Mouse (Mus musculus): ENCODE results near the gene Sumo3. TPM values are rescaled to one million over a fixed set of nuclear protein-coding genes. Genes with fewer than 3 reads are reported as not detected.

The Sumo3 gene
- polyA plus RNA-seq (2017; shearing (Covaris generic)): 113 TPM

DNA sequence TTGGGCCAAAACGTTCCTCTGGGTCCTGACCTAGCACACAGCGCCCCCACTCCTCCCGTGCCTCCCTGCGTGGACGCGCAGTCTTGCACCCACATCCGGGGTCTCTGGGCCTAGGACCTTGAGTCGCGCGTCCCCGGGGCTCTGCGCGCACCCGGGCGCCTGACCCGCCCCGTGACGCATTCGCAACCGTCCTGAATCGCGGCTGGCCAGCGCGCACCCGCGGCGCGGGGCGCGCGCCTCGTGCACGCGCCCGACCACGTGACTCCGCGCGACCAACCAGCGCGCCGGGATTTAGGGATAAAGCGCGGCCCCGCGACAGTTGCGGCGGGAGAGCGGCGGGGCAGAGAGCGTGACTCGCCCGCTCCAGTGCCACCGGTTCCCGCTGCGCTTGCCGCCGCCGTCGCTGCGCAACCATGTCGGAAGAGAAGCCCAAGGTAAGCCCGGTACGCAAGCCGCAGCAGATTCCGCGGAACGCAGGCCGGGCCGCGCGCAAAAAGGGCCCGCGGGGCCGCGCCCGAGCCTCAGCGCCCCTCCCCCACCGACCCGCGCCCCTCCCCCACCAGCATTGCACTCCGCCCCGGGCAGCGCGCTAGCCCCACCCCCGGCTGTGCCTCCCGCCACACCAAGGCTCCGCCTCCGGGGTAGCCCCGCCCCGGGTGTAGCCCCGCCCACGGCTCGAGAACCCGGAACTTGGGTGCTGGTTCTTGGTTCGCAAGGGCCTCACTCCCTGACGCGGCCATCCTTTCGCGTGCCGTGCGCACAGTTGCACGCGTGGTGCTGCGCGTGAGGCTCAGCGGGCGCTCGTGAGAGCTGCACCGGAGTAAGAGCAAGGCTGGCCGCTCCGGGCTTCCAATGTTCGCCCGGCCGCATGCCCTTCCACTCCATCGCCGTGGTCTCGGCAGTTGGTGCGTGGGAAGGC is at the start of gene Sumo3, which contains the start of gene Gm49325:
TSS of gene Sumo3 (plus strand) at position 190 of the 919 bp plus-strand sequence.
TSS of gene Gm49325 (plus strand) at position 290 of the 919 bp plus-strand sequence.

DNA sequence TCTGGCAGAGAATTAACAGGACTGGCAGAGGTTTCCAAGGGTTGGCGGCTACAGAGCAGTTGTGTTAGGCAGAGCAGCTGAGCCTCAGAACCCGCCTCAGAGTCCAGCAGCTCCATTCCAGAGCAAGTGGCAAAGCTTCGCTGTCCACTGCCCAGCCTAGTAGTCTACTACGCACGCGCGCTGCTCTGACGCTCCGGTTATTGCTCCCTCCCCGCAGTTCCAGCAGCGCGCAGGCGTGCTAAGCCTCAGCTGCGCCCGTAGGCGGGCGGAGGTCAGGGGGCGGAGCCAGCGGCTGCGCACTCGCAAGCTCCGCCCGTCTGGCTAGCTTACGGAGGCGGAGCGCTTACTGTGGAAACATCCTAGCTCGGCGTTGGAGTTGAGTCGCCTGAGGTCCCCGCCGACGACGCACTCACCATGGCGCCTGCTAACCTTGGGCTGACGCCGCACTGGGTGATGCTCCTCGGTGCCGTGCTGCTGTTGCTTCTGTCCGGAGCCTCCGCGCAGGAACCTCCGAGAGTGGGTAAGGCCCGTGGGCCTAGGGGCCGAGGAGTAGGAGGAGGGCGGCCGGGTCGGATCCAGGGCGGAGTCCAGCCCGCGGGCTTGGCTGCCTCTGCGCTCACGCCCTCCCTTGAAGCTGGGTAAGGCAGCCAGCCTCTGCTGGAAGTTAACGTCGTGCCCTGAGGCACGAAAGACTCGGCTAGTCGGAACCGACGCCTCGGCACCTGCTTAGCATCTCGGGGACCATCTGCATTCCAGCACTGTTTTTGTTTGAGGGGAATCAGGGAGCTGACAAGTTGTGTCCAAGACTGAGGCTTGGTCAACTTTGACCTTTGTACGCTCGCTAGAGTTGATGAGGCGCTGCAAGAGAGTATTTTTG is 24.3 kb upstream of the Sumo3 start, which contains the start of gene Pttg1ip:
TSS of gene Pttg1ip (plus strand) at position 313 of the 877 bp plus-strand sequence.

DNA sequence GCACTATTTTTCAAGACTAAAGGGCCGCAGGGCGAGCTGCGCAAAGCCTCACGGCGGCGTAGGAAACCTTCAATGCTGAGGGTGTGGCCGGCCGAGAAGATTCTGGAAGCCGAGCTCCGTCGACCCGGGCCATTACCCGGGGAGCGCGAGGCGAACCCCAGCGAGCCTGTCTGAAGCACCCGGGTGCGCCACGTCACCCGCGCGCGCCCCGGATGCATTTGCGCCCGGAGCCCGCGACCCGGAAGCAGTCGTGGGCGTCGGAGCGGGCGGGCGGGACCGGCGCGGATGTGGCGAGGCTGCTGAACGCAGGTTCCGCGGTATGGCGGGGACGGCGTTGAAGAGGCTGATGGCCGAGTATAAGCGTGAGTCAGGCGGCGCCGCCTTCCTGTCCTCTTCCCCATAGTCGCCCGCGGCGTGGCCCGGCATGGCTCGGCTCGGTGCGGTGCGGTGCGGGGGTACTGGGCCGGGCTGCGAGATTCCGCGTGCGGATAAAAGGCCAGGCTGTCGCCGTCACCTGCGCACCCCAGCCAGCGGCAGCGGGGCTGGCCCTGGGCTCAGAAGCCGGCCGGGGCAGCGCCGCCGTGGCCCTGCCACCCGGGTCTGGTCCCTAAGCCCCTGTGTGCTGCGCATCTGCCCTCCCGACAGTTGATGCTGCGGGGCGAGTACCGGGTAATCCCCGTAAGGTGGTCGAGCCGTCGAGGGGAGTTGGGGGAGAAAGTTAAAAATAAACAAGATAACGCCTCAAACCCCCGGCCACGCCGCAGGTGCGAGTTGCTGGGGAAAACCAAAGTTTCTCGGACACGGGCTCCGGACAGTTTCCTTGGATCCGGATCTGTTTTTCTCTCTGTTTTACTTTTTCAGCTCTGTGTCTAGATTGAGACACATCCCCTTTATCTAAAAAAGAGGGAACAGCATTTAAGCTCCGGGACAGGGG is 16.4 kb downstream of the Sumo3 start, which contains the start of gene Ube2g2:
TSS of gene Ube2g2 (plus strand) at position 221 of the 934 bp plus-strand sequence.

Other genes starting within 250 kb of the Sumo3 start
- gene Adarb1, start 187.8 kb upstream of the Sumo3 start, polyA plus RNA-seq (2017; shearing (Covaris generic)): 1.5 TPM
- 32.0 TPM for gene Fam207a, start 90.3 kb upstream of the Sumo3 start, polyA plus RNA-seq (2017; shearing (Covaris generic))
- gene Itgb2, start 75.8 kb upstream of the Sumo3 start, polyA plus RNA-seq (2017; shearing (Covaris generic)): 374 TPM
- 123 TPM for gene Pttg1ip, start 24.4 kb upstream of the Sumo3 start, polyA plus RNA-seq (2017; shearing (Covaris generic))
- not detected for gene Gm49325, start 100 bp downstream of the Sumo3 start, polyA plus RNA-seq (2017; shearing (Covaris generic))
- gene Ube2g2, start 16.2 kb downstream of the Sumo3 start, polyA plus RNA-seq (2017; shearing (Covaris generic)): 55.7 TPM
- gene Tspear, start 80.5 kb downstream of the Sumo3 start, polyA plus RNA-seq (2017; shearing (Covaris generic)): not detected
- gene Gm19402, start 84.7 kb downstream of the Sumo3 start, polyA plus RNA-seq (2017; shearing (Covaris generic)): not detected
- not detected for gene Gm9508, start 91.1 kb downstream of the Sumo3 start, polyA plus RNA-seq (2017; shearing (Covaris generic))
- gene Gm10272, start 100.5 kb downstream of the Sumo3 start, polyA plus RNA-seq (2017; shearing (Covaris generic)): not detected
- gene Gm10024, start 105.4 kb downstream of the Sumo3 start, polyA plus RNA-seq (2017; shearing (Covaris generic)): not detected
- gene Gm10142, start 109.7 kb downstream of the Sumo3 start, polyA plus RNA-seq (2017; shearing (Covaris generic)): not detected
- gene Krtap12-1, start 114.5 kb downstream of the Sumo3 start, polyA plus RNA-seq (2017; shearing (Covaris generic)): not detected
- gene Gm10100, start 120.4 kb downstream of the Sumo3 start, polyA plus RNA-seq (2017; shearing (Covaris generic)): not detected
- not detected for gene Gm18596, start 136.5 kb downstream of the Sumo3 start, polyA plus RNA-seq (2017; shearing (Covaris generic))
- gene Gm9736, start 145.3 kb downstream of the Sumo3 start, polyA plus RNA-seq (2017; shearing (Covaris generic)): not detected
- gene Gm3233, start 153.6 kb downstream of the Sumo3 start, polyA plus RNA-seq (2017; shearing (Covaris generic)): not detected
- gene Gm3238, start 165.2 kb downstream of the Sumo3 start, polyA plus RNA-seq (2017; shearing (Covaris generic)): not detected
- gene Gm7138, start 170.8 kb downstream of the Sumo3 start, polyA plus RNA-seq (2017; shearing (Covaris generic)): not detected
- not detected for gene Gm3250, start 176.4 kb downstream of the Sumo3 start, polyA plus RNA-seq (2017; shearing (Covaris generic))
- gene Gm7137, start 182.1 kb downstream of the Sumo3 start, polyA plus RNA-seq (2017; shearing (Covaris generic)): not detected
- not detected for gene Gm9639, start 189.0 kb downstream of the Sumo3 start, polyA plus RNA-seq (2017; shearing (Covaris generic))
- gene Gm19668, start 193.0 kb downstream of the Sumo3 start, polyA plus RNA-seq (2017; shearing (Covaris generic)): not detected
- gene Gm9507, start 205.7 kb downstream of the Sumo3 start, polyA plus RNA-seq (2017; shearing (Covaris generic)): not detected
- not detected for gene Gm2696, start 208.6 kb downstream of the Sumo3 start, polyA plus RNA-seq (2017; shearing (Covaris generic))
- not detected for gene Krtap10-4, start 221.0 kb downstream of the Sumo3 start, polyA plus RNA-seq (2017; shearing (Covaris generic))
- gene Krtap10-10, start 229.8 kb downstream of the Sumo3 start, polyA plus RNA-seq (2017; shearing (Covaris generic)): not detected
- gene Gm36176, start 240.7 kb downstream of the Sumo3 start, polyA plus RNA-seq (2017; shearing (Covaris generic)): not detected
- not detected for gene Gm10318, start 246.8 kb downstream of the Sumo3 start, polyA plus RNA-seq (2017; shearing (Covaris generic))